Mouse (Mus musculus) intestine, embryonic 14.5 days (tissue): Measurements from ENCODE around the gene Ajm1. TPM values are rescaled to one million over a fixed set of nuclear protein-coding genes. Genes with fewer than 3 reads are reported as not detected.

ENCODE experiments used
- ATAC-seq: fragments of 200-750 bp; cut with Nextera tagmentation; replicated peaks from 2 replicates; pipeline ENCODE4 v1.8.0; 2017; ENCODE audit warnings: low read depth, moderate number of reproducible peaks, moderate TSS enrichment, moderate library complexity; ENCODE audit not compliant: low FRiP score, low TSS enrichment
- DNase-seq: peaks from one replicate; pipeline ENCODE4 v3.0.0-alpha.2; 2018; ENCODE audit warnings: low spot score
- H3K27ac ChIP-seq: fragments of 300-500 bp; sonication (generic); 2 replicates; pipeline ENCODE4 v1.5.1; 2014; ENCODE audit warnings: low read depth, mild to moderate bottlenecking, control low read depth
- H3K27me3 ChIP-seq: fragments of 300-500 bp; sonication (generic); replicated peaks from 2 replicates; pipeline ENCODE4 v1.6.1; 2014; ENCODE audit warnings: low read length, control low read depth; ENCODE audit not compliant: control insufficient read depth, insufficient read depth
- H3K36me3 ChIP-seq: fragments of 300-500 bp; sonication (generic); 2 replicates; pipeline ENCODE4 v1.6.1; 2014; ENCODE audit warnings: low read length, control low read depth; ENCODE audit not compliant: control insufficient read depth, insufficient read depth
- H3K4me1 ChIP-seq: fragments of 300-500 bp; sonication (generic); replicated peaks from 2 replicates; pipeline ENCODE4 v1.6.1; 2014; ENCODE audit warnings: low read length, control low read depth, mixed read lengths; ENCODE audit not compliant: control insufficient read depth, insufficient read depth
- H3K4me2 ChIP-seq: fragments of 300-500 bp; sonication (generic); 2 replicates; pipeline ENCODE4 v1.6.1; 2014; ENCODE audit warnings: low read length
- H3K4me3 ChIP-seq: fragments of 300-500 bp; sonication (generic); 2 replicates; pipeline ENCODE4 v1.5.1; 2014; ENCODE audit warnings: low read depth, low read length, control low read depth, mixed read lengths
- H3K9ac ChIP-seq: fragments of 300-500 bp; sonication (generic); 2 replicates; pipeline ENCODE4 v1.6.1; 2014; ENCODE audit warnings: mild to moderate bottlenecking, low read length
- H3K9me3 ChIP-seq: fragments of 300-500 bp; sonication (generic); 2 replicates; pipeline ENCODE4 v1.6.1; 2016; ENCODE audit warnings: low read length, control low read depth; ENCODE audit not compliant: control insufficient read depth
- WGBS: fragments of 180-500 bp; shearing (Covaris S2); extraction: QIAGEN DNeasy Blood & Tissue Kit; methylation state at CpG from one replicate; pipeline ENCODE4 v1.1.7; 2014; 5-methylcytosine and 5-hydroxymethylcytosine counted together
- polyA plus RNA-seq: library from polyadenylated mRNA; unstranded; fragments of >200 nt; fragmentation: Nextera tagmentation; extraction: Ambion mirVana; gene quantifications from 2 replicates; pipeline ENCODE4 v1.2.1, GENCODE M21; 2014

Gene Ajm1
- polyA plus RNA-seq, 1 experiment from 2014 or later, result 2.0 TPM

DNA sequence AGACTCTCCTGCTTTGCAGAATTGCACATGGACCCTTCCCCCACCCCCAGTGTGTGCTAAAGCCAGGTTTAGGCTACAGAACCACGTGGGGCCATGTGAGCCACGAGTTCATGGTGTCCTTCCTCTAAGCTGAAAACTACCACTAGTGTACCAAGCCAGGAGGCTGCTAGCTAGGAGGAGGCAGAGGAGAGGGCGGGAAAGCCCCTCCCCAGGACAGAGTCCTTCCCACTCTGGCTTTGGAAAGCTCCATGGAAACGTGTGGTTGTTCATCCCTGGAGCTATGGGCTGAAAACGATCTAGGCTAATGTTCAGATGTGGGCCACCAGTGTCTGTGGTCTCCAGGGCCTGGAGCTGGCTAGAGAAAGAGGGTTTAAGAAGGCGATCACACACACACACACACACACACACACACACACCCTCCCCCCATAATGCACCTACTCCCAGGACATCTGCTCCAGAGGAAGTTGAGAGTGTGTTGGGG lies 896 bp downstream of the Ajm1 start:
- H3K4me2 ChIP-seq, result peak overlapping the region; percentile 6; the same call in 1 of the 2 replicates
- no peak overlapping the region for H3K4me3 ChIP-seq
- H3K27me3 ChIP-seq, result peaks cover 50% of the 10 kb centered on the region
- no peak overlapping the region for H3K9ac ChIP-seq
- 45% methylated on average over 6 of the region's 6 CpGs for WGBS
- no peak for DNase-seq
- peaks cover 47% of the 10 kb centered on the region for H3K4me1 ChIP-seq
- H3K27ac ChIP-seq, result no peak overlapping the region
- peaks cover 26% of the 10 kb centered on the region for H3K36me3 ChIP-seq
- H3K9me3 ChIP-seq, result no peaks in the 10 kb centered on the region
- no peak for ATAC-seq

GRCm38 (mm10) chr2:25579737-25580460 lies 1.7 kb downstream of the Ajm1 start:
- peak overlapping the region; percentile 41 for H3K4me2 ChIP-seq
- ATAC-seq (no peak), DNase-seq (peak; percentile 75)
- 8% methylated on average over 27 of the region's 27 CpGs for WGBS
- H3K4me1 ChIP-seq, result peaks cover 51% of the 10 kb centered on the region
- H3K4me3 ChIP-seq, result peak overlapping the region; percentile 24
- H3K9ac ChIP-seq, result no peak overlapping the region
- no peaks in the 10 kb centered on the region for H3K9me3 ChIP-seq
- peaks cover 19% of the 10 kb centered on the region for H3K36me3 ChIP-seq
- H3K27ac ChIP-seq, result no peak overlapping the region
- H3K27me3 ChIP-seq, result peaks cover 50% of the 10 kb centered on the region

- Histone ChIP-seq H3K27ac (no peak overlapping the region), H3K4me2 (peak overlapping the region; percentile 41), H3K9me3 (no peaks in the 10 kb centered on the region), H3K4me3 (peak overlapping the region; percentile 24), H3K36me3 (peaks cover 12% of the 10 kb centered on the region; the same call in 1 of the 2 replicates), H3K4me1 (peaks cover 52% of the 10 kb centered on the region), H3K27me3 (peaks cover 50% of the 10 kb centered on the region), H3K9ac (no peak overlapping the region)
- peak; percentile 75 for DNase-seq
- 6% methylated on average over 77 of the region's 77 CpGs for WGBS
- no peak for ATAC-seq
Observed at GRCm38 (mm10) chr2:25578796-25579736, 2.5 kb downstream of the Ajm1 start.

GRCm38 (mm10) chr2:25577951-25578795 lies 3.4 kb downstream of the Ajm1 start:
- DNase-seq (peak; percentile 72), ATAC-seq (no peak)
- Histone ChIP-seq H3K4me1 (peaks cover 59% of the 10 kb centered on the region), H3K36me3 (peaks cover 3% of the 10 kb centered on the region; the same call in 1 of the 2 replicates), H3K27me3 (peaks cover 50% of the 10 kb centered on the region), H3K9me3 (no peaks in the 10 kb centered on the region), H3K4me2 (peak overlapping the region; percentile 35), H3K27ac (no peak overlapping the region), H3K9ac (no peak overlapping the region), H3K4me3 (peak overlapping the region; percentile 24)
- 6% methylated on average over 75 of the region's 75 CpGs for WGBS

GRCm38 (mm10) chr2:25576965-25577891 lies 4.3 kb downstream of the Ajm1 start:
- H3K36me3 ChIP-seq, result no peaks in the 10 kb centered on the region
- 20% methylated on average over 92 of the region's 92 CpGs for WGBS
- no peak overlapping the region for H3K9ac ChIP-seq
- H3K27me3 ChIP-seq, result peaks cover 50% of the 10 kb centered on the region
- ATAC-seq, result no peak
- peaks cover 52% of the 10 kb centered on the region for H3K4me1 ChIP-seq
- DNase-seq, result peak; percentile 66
- no peak overlapping the region for H3K27ac ChIP-seq
- peak overlapping the region; percentile 35 for H3K4me2 ChIP-seq
- H3K9me3 ChIP-seq, result no peaks in the 10 kb centered on the region
- H3K4me3 ChIP-seq, result peak overlapping the region; percentile 24

GRCm38 (mm10) chr2:25576028-25576850 lies 5.3 kb downstream of the Ajm1 start:
- no peak overlapping the region for H3K27ac ChIP-seq

DNA sequence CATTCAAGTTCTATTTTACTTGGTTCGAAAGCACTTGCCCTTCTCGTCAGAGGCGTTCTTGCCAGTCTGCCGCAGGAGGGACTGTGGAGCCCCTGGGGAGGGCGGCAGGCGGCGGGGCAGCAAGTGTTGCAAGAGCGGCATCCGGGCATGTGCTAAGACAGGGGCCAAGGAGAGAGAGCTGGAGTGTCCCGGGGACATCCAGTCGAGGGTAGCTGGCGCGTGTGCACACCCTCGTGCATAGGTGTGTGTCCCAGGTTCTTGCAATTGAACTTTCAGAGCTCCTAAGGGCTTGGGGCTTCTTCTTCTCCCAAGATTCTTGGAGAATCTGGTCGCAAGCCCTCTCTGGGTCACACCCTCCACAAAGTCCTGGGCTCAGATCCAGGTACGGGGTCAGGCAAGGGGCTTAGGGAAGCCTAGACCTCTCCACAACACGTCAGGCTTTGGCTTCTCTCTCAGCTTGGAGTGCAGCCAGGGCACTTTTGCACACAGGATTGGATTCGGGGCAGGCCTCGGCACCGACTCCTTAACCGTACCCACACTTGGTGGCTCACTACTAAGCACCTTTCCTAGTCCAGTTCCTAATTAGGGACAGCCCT lies 6.0 kb downstream of the Ajm1 start:
- Histone ChIP-seq H3K9ac (peak overlapping the region; percentile 62), H3K9me3 (no peaks in the 10 kb centered on the region), H3K27me3 (peaks cover 45% of the 10 kb centered on the region), H3K27ac (peak overlapping the region; percentile 81), H3K4me3 (peak overlapping the region; percentile 58), H3K36me3 (peaks cover 3% of the 10 kb centered on the region; the same call in 1 of the 2 replicates), H3K4me1 (peaks cover 38% of the 10 kb centered on the region), H3K4me2 (peak overlapping the region; percentile 50)
- no peak for ATAC-seq
- 17% methylated on average over 21 of the region's 21 CpGs for WGBS
- DNase-seq, result peak; percentile 70

More at GRCm38 (mm10) chr2:25576028-25576850, 5.3 kb downstream of the Ajm1 start:
- Histone ChIP-seq H3K4me1 (peaks cover 46% of the 10 kb centered on the region), H3K4me2 (no peak overlapping the region), H3K9me3 (no peaks in the 10 kb centered on the region), H3K27me3 (peaks cover 50% of the 10 kb centered on the region), H3K4me3 (no peak overlapping the region), H3K36me3 (no peaks in the 10 kb centered on the region), H3K9ac (no peak overlapping the region)
- ATAC-seq (no peak), DNase-seq (no peak)
- WGBS, result 76% methylated on average over 16 of the region's 16 CpGs
